Mouse (Mus musculus): ENCODE data around the gene Khdc4.
"Not testable (repeated sequence)": the region's sequence is repeated elsewhere in the genome, so short reads cannot be mapped to it uniquely, and the experiment has no call there.

Gene Khdc4

DNA sequence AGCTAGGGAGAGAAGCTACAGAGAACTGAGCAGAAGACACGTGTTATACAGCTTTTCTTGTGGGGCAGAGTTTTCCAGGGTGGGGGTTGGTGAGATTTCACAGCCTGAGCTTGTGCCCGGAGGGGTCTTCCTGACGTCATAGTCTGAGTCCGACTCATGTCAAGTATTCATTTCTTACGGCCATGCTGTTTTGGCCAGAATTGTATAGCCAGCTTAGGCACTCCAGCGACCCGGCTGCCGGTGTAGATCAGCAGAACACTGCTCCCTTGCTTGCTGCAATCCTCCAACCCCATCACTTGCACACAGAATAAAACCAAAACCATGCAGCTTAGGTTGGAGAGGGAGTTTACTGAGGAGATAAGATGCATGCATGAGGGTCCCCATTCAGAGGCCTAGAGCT is 30.0 kb upstream of the Khdc4 start:
- no peak for DNase-seq (ENCODE audit: extremely low read depth, low read depth)

DNA sequence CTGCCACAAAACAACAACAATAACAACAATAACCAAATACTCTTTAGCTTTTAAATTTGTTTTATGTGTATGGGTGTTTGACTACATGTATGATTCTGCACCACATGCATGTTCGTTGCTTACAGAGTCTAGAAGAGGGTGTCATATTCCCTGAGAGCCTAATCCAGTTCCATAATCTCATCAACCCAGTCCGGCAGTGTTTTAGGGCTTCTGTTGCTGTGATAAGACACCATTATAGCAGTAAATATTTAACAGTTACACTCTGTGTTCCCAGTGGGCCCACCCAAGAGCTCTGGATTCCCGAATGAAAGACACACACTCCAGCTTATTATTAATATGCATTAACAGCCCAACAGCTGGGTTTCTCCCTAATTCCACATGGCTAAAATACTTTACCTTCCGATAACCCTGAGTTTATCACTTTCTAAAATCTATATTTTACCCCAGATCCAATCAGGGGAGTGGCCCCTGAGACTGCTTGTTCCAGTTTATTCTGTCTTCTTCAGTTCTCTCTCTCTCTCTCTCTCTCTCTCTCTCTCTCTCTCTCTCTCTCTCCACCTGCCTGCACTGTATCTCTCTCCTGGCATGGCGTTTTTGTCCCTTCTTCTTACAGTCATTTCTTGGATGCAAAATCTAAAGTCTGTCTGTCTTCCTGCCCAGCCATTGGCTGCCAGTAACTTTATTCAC is 27.0 kb upstream of the Khdc4 start:
- no peak for DNase-seq (ENCODE audit: extremely low read depth, low read depth)

DNA sequence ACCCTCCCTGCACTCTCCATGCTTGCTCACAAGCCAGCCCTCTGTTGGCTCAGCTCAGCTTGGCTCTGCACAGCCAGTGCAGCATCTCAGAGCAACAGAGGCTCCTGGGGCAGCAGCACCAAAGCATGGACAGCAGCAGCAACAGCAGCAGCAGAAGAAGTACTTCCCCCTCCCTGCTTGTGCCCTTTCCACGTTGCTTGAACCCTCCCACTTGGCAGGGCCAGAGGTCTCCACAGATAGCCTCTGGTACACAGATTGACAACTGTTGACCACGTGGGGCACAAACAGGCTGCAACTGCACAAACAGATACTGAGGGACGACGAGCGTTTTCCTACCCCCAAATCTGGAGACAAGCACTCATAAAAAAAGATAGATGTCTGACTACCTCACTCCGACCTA is 25.8 kb upstream of the Khdc4 start:
- no peak for DNase-seq (ENCODE audit: extremely low read depth, low read depth)

DNA sequence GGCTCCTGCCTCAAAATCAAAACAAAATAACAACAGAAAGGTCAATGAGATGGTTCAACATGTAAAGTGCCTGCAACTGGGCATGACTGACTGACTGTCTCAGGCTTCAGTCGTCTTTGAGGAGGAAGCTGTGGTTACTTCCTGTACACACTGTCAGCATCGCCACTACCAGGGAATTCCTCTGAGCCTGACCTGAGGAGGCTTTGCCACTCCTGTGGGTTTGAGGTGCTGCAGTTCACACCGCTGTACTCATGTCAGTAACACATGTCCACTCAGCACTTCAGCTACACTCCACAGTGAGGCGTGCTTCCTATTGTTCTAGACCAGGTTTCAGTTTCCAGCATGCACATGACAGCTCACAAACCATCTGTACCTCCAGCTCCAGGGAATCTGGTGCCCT is 21.5 kb upstream of the Khdc4 start:
- DNase-seq (ENCODE audit: extremely low read depth, low read depth), result peak; percentile 62

DNA sequence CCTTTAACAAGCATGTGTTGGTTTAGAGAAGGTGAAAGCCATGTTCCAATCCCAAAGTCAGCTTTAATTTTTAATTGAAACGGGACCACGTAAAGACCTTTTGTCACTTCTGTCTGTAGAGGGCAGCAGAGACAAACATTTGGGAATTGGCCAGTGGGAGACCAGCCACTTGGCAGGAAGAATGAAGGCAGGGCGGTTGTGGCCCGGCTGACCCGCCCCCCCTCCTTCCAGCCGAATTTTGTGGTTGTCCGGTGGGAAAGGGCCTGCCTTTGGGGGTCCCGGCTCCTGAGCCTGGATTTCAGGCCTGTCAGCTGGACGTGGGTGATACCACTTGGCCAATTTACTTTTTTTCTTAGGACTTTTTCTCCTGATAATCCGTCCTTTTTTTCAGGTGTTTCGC is 8.2 kb upstream of the Khdc4 start:
- peak; percentile 80 for DNase-seq (ENCODE audit: extremely low read depth, low read depth)

DNA sequence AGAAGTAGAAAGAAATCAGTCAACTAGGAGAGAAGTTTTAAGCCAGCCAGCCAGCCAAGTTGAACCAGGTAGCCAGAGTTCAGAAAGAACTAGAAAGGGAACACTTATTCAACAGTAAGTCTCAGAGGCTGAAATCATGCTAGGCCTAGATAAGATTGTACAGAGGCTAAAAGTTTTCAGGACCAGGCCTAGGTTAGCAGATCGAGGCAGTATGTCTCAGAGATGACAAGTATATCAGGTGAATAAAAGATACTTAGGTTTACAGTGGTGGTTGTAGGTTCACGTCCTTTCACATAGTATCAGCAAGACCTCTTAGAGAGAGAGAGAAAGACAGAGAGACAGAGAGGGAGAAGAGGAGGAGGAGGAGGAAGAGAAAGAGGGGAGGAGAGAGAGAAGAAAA is 1.8 kb upstream of the Khdc4 start:
- no peak for DNase-seq (ENCODE audit: extremely low read depth, low read depth)

DNA sequence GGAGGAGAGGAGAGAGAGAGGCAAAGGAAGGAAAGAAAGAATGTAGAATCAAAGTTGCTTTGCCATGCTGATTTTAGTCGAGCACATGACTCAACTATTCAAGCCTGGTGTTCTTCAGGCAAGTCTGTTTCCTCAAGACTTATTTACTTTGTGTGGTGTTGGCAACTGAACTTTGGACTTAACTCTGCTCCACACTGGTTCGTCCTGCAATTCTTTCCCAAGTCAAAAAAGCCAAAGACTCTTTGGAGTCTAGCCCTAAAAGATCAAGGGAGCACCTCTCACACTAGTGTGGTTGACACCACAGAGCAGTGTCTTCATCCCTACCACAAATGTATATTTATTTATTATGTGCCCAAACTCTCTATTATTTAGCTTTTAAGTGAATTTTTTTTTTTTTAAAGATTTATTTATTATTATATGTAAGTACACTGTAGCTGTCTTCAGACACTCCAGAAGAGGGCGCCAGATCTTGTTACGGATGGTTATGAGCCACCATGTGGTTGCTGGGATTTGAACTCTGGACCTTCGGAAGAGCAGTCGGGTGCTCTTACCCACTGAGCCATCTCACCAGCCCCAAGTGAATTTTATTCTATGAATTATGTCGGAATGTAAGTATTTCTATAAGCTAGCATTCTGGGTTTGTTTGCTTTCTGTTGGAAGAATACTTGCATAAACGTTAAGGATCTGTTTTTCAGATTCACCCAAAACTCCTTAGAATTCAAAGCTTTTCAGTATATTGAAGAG is 1.2 kb upstream of the Khdc4 start:
- no peak for DNase-seq (ENCODE audit: extremely low read depth, low read depth)

DNA sequence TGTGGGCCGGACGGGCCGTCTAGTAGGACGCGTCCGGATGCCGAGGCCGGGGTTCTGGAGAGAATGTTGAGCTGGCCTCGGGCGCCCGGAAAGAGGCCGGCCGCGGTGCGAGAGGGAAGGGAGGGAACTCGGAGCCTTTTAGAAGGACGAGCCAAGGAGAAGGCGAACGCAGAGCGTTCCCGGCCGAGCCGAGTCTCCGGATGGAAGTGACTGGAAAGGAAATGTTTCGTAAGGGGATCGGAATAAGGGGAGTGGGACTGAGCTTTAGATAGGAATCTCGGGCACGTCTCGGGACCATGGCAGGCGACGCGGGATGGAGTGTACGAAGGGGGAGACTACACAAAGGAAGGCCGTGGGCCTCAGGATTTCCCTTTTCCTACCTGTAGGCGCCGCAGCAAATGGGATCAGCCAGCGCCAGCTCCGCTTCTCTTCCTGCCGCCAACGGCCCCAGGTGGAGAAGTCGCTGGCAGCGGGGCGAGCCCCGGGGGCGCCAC is 402 bp downstream of the Khdc4 start:
- DNase-seq (ENCODE audit: extremely low read depth, low read depth), result peak; percentile 33

DNA sequence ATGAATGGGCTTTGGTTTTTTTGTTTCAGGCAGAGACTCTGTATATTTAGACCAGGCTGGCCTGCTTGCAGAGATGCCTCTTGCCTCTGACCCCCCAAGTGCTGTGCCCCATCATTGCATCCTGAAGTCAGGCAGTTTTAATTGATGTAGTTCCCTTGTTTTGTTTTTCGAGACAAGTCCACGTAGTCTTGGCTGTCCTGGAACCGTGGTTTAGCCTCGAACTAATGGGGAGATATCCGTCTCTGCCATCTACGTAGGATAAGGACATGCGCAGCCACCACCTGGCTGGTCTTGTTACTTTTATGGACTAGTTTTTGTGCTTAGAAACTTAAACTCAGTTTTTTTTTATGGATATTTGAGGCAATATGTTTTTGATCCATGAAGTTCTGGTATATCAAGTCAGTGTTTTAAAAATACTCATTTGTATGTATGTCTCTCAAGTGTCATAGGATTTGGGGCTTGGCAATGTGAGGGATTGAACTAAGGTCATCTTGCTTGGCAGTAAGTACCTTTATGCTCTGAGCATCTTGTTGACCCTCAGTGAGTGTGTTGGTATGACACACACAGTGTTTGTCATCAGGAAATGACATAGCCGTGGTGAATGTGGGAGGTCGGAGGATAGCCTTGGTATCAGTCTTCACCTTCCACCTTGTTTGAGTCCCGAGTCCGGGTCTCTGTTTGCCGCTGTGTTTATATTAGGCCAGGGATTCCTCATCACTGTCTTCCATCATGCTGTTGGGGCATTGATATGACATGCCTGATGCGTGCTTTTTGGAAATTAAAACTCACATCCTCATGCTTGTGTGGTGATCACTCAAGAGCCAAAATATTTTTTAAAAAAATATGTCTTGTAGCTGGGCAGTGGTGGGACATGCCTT is 1.4 kb downstream of the Khdc4 start:
- peak; percentile 19 for DNase-seq (ENCODE audit: extremely low read depth, low read depth)

DNA sequence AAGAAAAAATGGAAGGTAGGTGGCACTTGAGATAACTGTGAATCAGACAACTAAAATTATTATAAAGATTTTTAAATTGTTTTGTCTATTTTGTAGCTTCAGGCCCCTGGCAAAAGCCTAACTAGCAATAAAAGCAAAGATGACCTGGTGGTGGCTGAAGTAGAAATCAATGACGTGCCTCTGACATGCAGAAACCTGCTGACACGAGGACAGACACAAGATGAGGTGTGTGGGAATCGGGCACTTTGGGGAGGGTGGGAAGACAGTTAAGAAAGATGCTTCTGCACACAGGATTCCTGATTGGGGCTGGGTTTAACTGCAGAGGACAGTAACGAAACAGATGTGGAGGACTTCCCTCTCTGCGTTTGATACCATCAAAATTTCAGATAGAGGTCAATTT is 3.5 kb downstream of the Khdc4 start:
- DNase-seq (ENCODE audit: extremely low read depth, low read depth), result no peak

DNA sequence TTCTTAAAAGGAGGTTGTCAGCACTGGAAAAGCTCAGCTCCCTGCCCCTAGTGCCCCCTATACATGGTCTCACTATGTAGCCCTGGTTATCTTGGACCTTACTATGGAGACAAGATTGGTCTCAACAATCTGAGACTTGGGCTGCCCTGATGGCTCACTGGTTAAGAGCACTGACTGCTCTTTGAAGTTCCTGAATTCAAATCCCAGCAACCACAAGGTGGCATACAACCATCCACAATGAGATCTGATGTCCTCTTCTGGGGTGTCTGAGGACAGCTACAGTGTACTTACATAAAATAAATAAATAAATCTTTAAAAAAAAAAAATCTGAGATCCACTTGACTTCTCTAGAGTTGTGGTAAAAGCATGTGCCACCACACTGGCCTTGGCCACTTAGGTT is 9.9 kb downstream of the Khdc4 start:
- DNase-seq (ENCODE audit: extremely low read depth, low read depth), result no peak

DNA sequence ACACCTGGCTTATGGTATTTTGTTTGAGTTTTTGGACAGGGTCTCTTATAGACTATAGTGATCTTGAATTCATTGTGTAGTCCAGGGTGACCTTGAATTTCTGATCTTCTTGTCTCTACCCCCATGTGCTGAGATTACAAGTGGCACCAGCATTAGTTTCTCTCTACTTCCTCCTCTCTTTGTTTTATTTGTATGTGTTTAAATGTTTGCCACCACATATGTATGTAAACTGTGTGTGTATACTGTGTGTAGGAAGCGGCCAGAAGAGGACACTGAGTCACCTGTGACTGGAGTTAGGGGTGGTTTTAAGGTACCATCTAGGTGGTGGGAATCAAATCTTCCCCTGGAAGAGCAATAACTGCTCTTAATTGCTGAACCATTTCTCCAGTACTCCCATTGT is 12.4 kb downstream of the Khdc4 start:
- DNase-seq (ENCODE audit: extremely low read depth, low read depth), result no peak

DNA sequence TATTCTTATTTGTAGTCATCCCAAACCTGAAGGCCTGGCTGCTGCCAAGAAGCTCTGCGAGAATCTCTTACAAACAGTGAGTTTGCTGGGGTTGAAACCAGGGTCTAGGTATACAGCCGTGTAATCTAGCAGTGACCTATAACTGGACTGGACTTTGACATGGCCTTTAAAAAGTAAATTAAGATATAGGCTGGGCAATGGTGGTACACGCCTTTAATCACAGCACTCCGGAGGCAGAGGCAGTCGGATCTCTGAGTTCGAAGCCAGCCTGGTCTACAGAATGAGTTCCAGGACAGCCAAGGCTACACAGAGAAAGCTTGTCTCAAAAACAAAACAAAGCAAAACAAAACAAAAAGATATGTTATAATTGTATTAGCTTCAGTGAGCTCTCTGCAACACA is 13.2 kb downstream of the Khdc4 start:
- no peak for DNase-seq (ENCODE audit: extremely low read depth, low read depth)

DNA sequence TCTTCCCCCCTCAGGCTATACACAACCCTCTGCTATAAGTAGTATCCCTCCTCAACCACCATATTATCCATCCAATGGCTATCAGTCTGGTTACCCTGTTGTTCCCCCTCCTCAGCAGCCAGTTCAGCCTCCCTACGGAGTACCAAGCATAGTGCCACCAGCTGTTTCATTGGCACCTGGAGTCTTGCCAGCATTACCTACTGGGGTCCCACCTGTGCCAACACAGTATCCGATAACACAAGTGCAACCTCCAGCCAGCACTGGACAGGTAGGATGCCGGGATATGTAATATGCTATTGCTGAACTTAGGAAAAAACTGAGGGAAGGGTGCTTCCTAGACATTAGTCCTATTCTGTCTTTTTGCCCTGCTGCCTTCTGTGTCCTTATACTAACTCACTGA is 14.6 kb downstream of the Khdc4 start:
- DNase-seq (ENCODE audit: extremely low read depth, low read depth), result no peak

DNA sequence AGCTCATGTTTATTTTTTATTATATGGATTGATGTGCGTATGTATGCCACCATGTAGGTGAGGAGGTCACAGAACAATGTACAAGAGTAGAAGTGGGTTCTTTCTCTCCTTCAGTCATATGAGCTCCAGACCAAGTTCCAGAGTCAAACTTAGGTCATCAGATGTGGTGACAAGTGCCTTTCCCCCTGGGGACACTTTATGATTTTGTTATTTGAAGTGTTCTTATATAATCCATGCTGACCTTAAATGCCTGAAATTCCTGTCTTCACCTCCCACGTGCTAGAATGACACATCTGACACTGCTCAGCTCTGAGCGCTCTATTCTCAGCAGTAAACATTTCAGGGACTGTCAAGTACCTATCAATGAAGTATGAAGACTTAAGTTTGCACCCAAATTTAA is 15.6 kb downstream of the Khdc4 start:
- DNase-seq (ENCODE audit: extremely low read depth, low read depth), result no peak

DNA sequence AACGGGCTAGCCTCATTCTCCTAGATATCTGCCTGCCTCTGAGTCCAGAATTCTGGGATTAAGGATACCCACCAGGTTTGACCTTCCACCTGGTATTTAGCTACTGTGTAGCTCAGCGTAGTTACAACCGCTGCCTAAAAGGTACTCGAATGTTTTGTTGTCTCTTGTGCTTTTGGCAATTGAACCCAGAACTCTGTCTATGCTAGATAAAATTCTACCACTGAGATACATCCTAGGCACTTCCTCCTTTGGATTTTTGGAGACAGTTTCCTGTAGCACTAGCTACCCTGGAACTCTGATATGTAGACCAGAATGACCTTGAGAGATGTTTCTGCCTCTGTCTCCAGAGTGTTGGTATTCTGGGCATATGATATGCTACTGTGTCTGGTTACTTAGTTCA is 28.1 kb downstream of the Khdc4 start:
- DNase-seq (ENCODE audit: extremely low read depth, low read depth), result peak; percentile 25

DNA sequence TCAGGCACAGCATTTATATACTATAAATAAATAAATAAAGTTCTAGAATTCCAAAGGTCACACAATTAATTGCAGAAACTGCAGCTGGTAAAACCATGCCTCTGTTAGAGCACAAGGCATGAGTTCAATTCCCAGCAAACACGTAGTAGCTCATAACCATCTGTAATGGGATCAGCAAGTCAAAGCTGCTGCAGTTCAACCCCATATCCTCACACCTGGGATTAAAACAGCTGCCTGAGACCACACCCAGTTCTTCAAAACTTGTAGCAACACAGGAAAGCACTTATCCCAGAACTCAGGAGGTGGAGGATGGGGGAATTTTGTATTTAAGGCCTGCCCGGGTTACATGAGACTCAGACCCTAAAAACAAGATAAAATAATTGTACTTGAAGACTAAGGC is 29.1 kb downstream of the Khdc4 start:
- DNase-seq (ENCODE audit: extremely low read depth, low read depth), result no peak

DNA sequence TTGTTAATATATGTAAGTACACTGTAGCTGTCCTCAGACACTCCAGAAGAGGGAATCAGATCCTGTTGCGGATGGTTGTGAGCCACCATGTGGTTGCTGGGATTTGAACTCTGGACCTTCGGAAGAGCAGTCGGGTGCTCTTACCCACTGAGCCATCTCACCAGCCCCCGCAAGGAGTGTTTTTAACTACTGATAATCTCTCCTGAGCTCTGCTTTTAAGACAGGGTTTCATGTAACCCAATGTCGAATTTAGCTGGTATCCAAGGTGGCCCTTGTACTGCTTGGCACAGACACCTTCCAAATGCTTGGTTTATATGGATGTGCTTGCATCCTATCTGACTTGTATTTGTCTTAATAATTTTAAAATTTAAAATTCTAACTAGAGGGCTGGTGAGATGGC is 30.1 kb downstream of the Khdc4 start:
- not testable (repeated sequence) for DNase-seq (ENCODE audit: extremely low read depth, low read depth)

DNA sequence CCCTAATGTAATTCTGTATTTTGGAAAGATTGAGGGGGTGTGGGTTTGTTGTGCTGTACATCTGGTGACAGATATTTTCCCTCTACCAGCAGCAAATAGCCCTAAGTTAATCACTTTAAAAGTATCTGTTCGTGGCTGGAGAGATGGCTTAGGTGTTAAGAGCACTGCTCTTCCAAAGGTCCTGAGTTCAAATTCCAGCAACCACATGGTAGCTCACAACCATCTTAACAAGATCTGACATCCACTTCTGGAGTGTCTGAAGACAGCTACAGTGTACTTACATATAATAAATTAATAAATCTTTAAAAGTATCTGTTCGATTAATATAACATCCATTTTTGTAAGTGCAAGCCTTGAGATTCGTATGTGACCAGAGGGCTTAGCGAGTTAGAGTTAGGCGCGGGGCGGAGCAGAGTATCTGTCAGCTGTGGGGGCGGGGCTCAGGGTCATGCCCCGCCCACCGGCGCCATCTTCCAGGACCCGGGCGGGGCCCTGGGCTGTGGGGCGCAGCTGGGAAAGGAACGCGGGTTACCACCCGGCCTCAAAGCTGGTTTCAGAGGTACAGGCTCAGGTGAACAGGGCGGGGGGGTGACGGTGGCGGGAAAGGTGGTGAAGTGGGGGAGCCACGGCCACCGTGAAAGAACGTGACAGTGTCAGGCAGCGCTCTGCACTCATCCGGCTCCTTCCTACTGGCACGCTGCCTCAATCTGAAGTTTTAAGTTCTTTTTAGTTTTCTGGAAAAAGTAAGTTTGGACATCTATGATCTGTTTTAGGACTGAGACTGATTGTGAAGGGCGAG is 31.0 kb downstream of the Khdc4 start, which contains the start of gene Rit1:
TSS of gene Rit1 (plus strand) at position 440 of the 799 bp plus-strand sequence.
- peak; percentile 68 for DNase-seq (ENCODE audit: extremely low read depth, low read depth)

DNA sequence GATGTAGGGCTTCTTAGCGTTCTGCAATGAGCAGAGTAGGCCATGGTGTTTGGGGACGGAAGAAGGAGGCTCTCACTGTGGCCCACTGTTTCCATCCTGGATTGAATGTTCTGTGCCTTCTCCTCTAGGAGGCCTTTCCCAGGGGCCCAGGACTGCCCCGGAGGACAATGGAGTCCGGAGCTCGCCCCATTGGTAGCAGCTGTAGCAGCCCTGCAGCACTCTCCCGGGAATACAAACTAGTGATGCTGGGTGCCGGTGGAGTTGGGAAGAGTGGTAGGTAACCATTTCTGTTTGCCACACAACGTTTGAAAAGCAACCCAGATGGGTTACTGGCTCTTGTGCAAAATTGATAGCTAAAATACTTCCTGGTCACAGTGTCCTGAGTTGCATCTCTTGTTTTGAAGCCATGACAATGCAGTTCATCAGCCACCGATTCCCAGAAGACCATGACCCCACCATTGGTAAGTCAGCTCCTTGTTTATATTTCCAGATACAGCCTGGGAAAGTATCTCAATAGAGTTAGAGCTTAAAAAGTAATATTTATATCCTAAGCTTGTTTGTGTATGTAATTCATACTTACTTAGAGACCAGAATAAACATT is 31.7 kb downstream of the Khdc4 start:
- DNase-seq (ENCODE audit: extremely low read depth, low read depth), result no peak

DNA sequence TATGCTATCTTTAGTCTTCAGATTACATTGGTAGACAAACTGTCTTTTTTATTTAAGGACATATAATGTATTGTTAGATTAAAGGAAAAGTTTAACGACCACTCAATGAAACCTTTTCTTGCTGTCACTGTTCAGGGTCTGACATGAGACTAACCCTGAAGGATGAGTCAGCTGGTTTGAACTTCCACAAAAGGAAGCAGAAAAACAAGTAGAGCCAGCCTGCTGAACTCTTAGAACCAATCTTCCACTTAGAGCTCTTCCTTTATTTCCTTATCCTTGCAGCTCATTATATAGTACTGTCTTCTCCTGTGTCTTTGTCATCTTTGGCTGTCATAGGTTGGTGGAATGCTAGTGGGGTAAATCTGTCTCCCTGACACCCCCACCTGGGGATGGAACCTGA is 32.2 kb downstream of the Khdc4 start:
- DNase-seq (ENCODE audit: extremely low read depth, low read depth), result peak; percentile 85
